Mouse (Mus musculus): ENCODE measurements around the gene Smpd4. TPM values are rescaled to one million over a fixed set of nuclear protein-coding genes. Genes with fewer than 3 reads are reported as not detected.

Gene Smpd4
- total and polyA plus RNA-seq, 3 experiments, result 38.6 to 97.1 (median 55.5) TPM

DNA sequence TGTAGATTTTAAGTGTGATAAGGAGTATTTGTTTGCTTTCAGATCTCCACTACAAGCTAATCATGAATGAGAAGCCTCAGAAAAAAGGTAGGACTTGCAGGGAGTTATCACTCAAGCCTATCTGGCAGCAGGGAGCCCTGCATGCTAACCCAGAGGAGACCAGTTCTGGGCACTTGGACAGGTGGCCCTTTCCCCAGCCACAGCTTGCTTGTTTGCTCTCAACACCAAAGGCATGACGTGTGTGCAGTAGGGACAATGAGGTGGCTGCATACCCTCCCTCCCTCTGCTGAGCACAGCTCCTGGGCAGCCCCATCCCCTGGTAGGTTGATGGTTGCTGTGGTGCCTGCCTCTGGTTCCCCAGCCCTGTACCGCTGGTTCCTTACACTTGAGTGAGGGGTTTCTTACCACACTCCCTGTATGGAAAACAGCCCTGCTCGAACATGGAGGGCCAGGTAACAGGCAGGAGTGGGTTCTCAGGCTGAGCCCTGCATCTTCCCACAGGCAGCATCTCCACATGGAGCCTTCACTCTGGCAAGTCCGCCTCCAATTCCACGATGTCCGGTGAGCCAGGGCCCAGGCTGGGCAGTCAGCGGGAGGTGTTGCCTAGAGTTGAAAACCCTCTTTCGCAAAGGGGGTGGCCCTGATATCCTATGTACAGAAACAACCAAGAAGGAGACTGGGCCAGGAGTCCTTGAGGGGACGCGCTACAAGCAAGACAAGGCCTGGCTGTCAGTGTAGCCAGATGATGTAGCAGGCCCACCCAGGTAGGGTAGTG, 28.6 kb downstream of the Smpd4 start:
- TF ChIP-seq UBTF (IDR thresholded peaks at IDR 0.05; ENCODE audit: low read depth, low read length) (no peak), USF2 (conservative IDR thresholded peaks at IDR 0.05; ENCODE audit: low read depth, low read length) (no peak), ZMIZ1 (IDR thresholded peaks at IDR 0.05; ENCODE audit: low read depth, low read length) (no peak), BHLHE40 (IDR thresholded peaks at IDR 0.05; ENCODE audit: low read depth, low read length) (no peak), HCFC1 (IDR thresholded peaks at IDR 0.05; ENCODE audit: low read depth, low read length) (no peak), POLR2AphosphoS2 (IDR thresholded peaks at IDR 0.05; ENCODE audit: low read depth, low read length) (no peak; the same call in 1 of the 2 replicates), GABPA (IDR thresholded peaks at IDR 0.05; ENCODE audit: insufficient replicate concordance, low read depth, low read length) (no peak), TCF12 (IDR thresholded peaks at IDR 0.05; ENCODE audit: low read depth, low read length) (no peak), SMC3 (IDR thresholded peaks at IDR 0.05; ENCODE audit: low read depth, low read length) (no peak), POLR2A (IDR thresholded peaks at IDR 0.05; ENCODE audit: low read depth, low read length) (no peak), PAX5 (IDR thresholded peaks at IDR 0.05; ENCODE audit: low read length) (no peak), MXI1 (IDR thresholded peaks at IDR 0.05; ENCODE audit: low read depth, low read length) (no peak), MAFK (IDR thresholded peaks at IDR 0.05; ENCODE audit: insufficient replicate concordance, low read length) (no peak), NELFE (IDR thresholded peaks at IDR 0.05; ENCODE audit: low read depth, low read length) (no peak), RCOR1 (conservative IDR thresholded peaks at IDR 0.05; ENCODE audit: low read depth, low read length) (no peak), MYC (IDR thresholded peaks at IDR 0.05; ENCODE audit: low read depth, low read length) (no peak), ZNF384 (IDR thresholded peaks at IDR 0.05; ENCODE audit: low read depth, low read length) (no peak), IRF4 (IDR thresholded peaks at IDR 0.05; ENCODE audit: low read depth, low read length) (no peak), RAD21 (IDR thresholded peaks at IDR 0.05; ENCODE audit: low read depth, low read length) (no peak)
- H3K9me3 ChIP-seq (replicated peaks; ENCODE audit: low read length), result no peaks in the 10 kb centered on the region
- in situ Hi-C loops (cut with MboI; ENCODE audit: low pct_ligation_motif_present, low pct_unique_long_range_greater_than_20kb, low sequenced_read_pairs), result no loop called here
- peaks cover 48 to 93% of the 10 kb centered on the region in 2 experiments for H3K36me3 ChIP-seq (replicated peaks in 1 of 2; ENCODE audit: control insufficient read depth in 1 of 2, insufficient read depth in 1 of 2, low read length in 1 of 2)
- no peak overlapping the region for H3K9ac ChIP-seq (ENCODE audit: insufficient read depth, low read depth)
- dilution Hi-C loops (cut with MboI; ENCODE audit: extremely low pct_ligation_motif_present, extremely low pct_unique_long_range_greater_than_20kb, low sequenced_read_pairs), result no loop called here
- H3K79me2 ChIP-seq (replicated peaks; ENCODE audit: control insufficient read depth, extremely low read depth, insufficient read depth, poor library complexity, severe bottlenecking), result no peaks in the 10 kb centered on the region
- no peak overlapping the region for H3K4me2 ChIP-seq (ENCODE audit: insufficient read depth, low read depth, poor library complexity, severe bottlenecking)
- no peak for DNase-seq (ENCODE audit: extremely low read depth)
- H3K27ac ChIP-seq (ENCODE audit: insufficient read depth, low read depth), result no peak overlapping the region
- no peak overlapping the region for H3K4me3 ChIP-seq (replicated peaks in 1 of 3; ENCODE audit: low read depth in 2 of 3, low read length in 2 of 3, poor library complexity in 1 of 3)
- no peaks in the 10 kb centered on the region for H3K27me3 ChIP-seq (replicated peaks)
- H3K4me1 ChIP-seq (ENCODE audit: control insufficient read depth in 1 of 2, insufficient read depth in 2 of 2), result peaks cover 0 to 10% of the 10 kb centered on the region in 2 experiments; a peak in 1 of 4 replicates

DNA sequence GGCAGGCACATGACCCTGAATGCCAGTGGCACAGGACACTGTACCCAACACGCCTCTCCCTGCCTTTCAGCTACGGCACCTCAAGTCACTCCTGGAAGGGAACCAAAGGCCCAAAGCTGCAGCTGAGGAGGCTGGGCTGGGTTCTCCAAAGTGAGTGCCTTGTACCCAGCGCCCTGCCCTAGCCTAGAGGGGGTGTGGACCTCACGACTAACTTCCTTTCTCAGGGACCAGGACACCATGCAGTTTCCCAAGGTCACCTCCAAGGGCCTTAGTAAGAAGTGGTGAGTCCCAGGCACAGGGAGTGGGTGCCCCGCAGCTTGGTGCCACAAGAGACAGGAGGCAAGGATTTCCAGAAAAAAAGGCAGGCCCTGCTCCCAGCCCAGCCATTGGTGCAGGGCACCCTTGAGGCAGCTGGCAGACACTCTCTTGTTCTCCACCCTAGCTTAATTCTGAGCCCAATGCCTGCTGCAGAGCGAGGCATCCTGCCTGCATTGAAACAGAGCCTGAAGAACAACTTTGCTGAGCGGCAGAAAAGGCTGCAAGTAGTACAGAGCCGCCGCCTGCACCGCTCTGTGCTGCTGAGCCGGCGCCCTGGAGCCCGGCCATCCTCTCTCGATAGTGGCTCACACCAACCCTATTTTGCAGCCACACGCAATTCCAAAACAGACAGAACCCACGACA, 30.9 kb downstream of the Smpd4 start:
- in situ Hi-C loops (cut with MboI; ENCODE audit: low pct_ligation_motif_present, low pct_unique_long_range_greater_than_20kb, low sequenced_read_pairs), result no loop called here
- no peak overlapping the region for H3K4me3 ChIP-seq (replicated peaks in 1 of 3; ENCODE audit: low read depth in 2 of 3, low read length in 2 of 3, poor library complexity in 1 of 3)
- H3K36me3 ChIP-seq (replicated peaks in 1 of 2; ENCODE audit: control insufficient read depth in 1 of 2, insufficient read depth in 1 of 2, low read length in 1 of 2), result peaks cover 60 to 93% of the 10 kb centered on the region in 2 experiments
- no peak overlapping the region for H3K9ac ChIP-seq (ENCODE audit: insufficient read depth, low read depth)
- no peak overlapping the region for H3K4me2 ChIP-seq (ENCODE audit: insufficient read depth, low read depth, poor library complexity, severe bottlenecking)
- no peaks in the 10 kb centered on the region for H3K9me3 ChIP-seq (replicated peaks; ENCODE audit: low read length)
- H3K27me3 ChIP-seq (replicated peaks), result no peaks in the 10 kb centered on the region
- peaks cover 0 to 10% of the 10 kb centered on the region in 2 experiments; a peak in 1 of 4 replicates for H3K4me1 ChIP-seq (ENCODE audit: control insufficient read depth in 1 of 2, insufficient read depth in 2 of 2)
- no peak for TF ChIP-seq NRF1 (IDR thresholded peaks at IDR 0.05; ENCODE audit: low read depth, low read length)
- TF ChIP-seq USF2 (conservative IDR thresholded peaks at IDR 0.05; ENCODE audit: low read depth, low read length), result no peak
- no peak for TF ChIP-seq GABPA (IDR thresholded peaks at IDR 0.05; ENCODE audit: insufficient replicate concordance, low read depth, low read length)
- no peak overlapping the region for H3K27ac ChIP-seq (ENCODE audit: insufficient read depth, low read depth)
- DNase-seq (ENCODE audit: extremely low read depth), result no peak
- dilution Hi-C loops (cut with MboI; ENCODE audit: extremely low pct_ligation_motif_present, extremely low pct_unique_long_range_greater_than_20kb, low sequenced_read_pairs), result no loop called here
- H3K79me2 ChIP-seq (replicated peaks; ENCODE audit: control insufficient read depth, extremely low read depth, insufficient read depth, poor library complexity, severe bottlenecking), result no peaks in the 10 kb centered on the region

All from CH12.LX (cell line).